Mouse (Mus musculus) lung, postnatal 0 days (tissue): ENCODE results near the gene Adamts3.

Experiments
- CTCF ChIP-seq: IDR thresholded peaks from 2 replicates; pipeline ENCODE4 v1.5.1; 2016; ENCODE audit warnings: antibody characterized with exemption, mild to moderate bottlenecking
- EP300 ChIP-seq: IDR thresholded peaks from 2 replicates; pipeline ENCODE4 v1.6.1; 2016; ENCODE audit warnings: antibody characterized with exemption, mild to moderate bottlenecking, control low read depth

DNA sequence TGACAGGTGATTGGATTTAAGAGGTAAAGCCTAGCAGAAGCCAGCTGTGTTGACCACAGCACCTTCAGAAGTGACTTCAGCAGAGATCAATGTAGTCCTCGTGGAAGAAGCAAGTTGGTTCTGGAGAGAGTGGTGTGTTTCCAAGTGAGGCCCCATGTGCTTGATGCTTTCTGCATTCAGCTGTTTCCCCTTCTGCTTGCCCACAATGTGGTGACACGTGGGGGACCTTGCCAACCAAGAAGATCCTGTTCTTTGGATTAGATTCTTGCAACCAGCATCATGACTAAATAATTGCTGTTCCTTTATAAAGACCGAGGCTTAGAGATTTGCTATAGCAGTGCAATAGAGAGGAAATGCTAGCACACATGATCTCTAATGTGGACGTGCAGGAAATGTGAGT is 105.7 kb downstream of the Adamts3 start:
- TF ChIP-seq CTCF (no peak), EP300 (no peak)
